Mouse (Mus musculus) neural tube, embryonic 14.5 days (tissue): ENCODE data around the gene Olfr862. TPM values are rescaled to one million over a fixed set of nuclear protein-coding genes. Genes with fewer than 3 reads are reported as not detected.

ENCODE experiments used
- ATAC-seq: fragments of 200-750 bp; cut with Nextera tagmentation; 2 replicates; pipeline ENCODE4 v1.8.0; 2017; ENCODE audit warnings: low read depth, mild to moderate bottlenecking, moderate TSS enrichment, moderate library complexity
- H3K27ac ChIP-seq: fragments of 300-500 bp; sonication (generic); 2 replicates; pipeline ENCODE4 v1.5.1; 2014; ENCODE audit warnings: low read depth, mild to moderate bottlenecking, control low read depth, low read length, moderate library complexity, mixed read lengths
- H3K27me3 ChIP-seq: fragments of 300-500 bp; sonication (generic); 2 replicates; pipeline ENCODE4 v1.6.1; 2014; ENCODE audit warnings: low read length; ENCODE audit not compliant: control insufficient read depth, insufficient read depth
- H3K36me3 ChIP-seq: fragments of 300-500 bp; sonication (generic); 2 replicates; pipeline ENCODE4 v1.6.1; 2014; ENCODE audit warnings: low read length, mixed read lengths; ENCODE audit not compliant: control insufficient read depth, insufficient read depth
- H3K4me1 ChIP-seq: fragments of 300-500 bp; sonication (generic); 2 replicates; pipeline ENCODE4 v1.6.1; 2014; ENCODE audit warnings: low read length; ENCODE audit not compliant: control insufficient read depth, insufficient read depth
- H3K4me2 ChIP-seq: fragments of 300-500 bp; sonication (generic); 2 replicates; pipeline ENCODE4 v1.6.1; 2014; ENCODE audit warnings: mild to moderate bottlenecking, low read depth, low read length, control low read depth
- H3K4me3 ChIP-seq: fragments of 300-500 bp; sonication (generic); 2 replicates; pipeline ENCODE4 v1.5.1; 2014; ENCODE audit warnings: low read depth, low read length, control low read depth, mixed read lengths
- H3K9ac ChIP-seq: fragments of 300-500 bp; sonication (generic); replicated peaks from 2 replicates; pipeline ENCODE4 v1.6.1; 2014; ENCODE audit warnings: low read depth, mild to moderate bottlenecking, control low read depth, low read length, mixed read lengths
- H3K9me3 ChIP-seq: fragments of 300-500 bp; sonication (generic); 2 replicates; pipeline ENCODE4 v1.6.1; 2016; ENCODE audit warnings: low read length; ENCODE audit not compliant: control insufficient read depth
- WGBS: fragments of 180-500 bp; shearing (Covaris S2); extraction: QIAGEN DNeasy Blood & Tissue Kit; methylation state at CpG from one replicate; pipeline ENCODE4 v1.1.7; 2014; 5-methylcytosine and 5-hydroxymethylcytosine counted together
- polyA plus RNA-seq: library from polyadenylated mRNA; unstranded; fragments of >200 nt; fragmentation: Nextera tagmentation; extraction: Ambion mirVana; gene quantifications from 2 replicates; pipeline ENCODE4 v1.2.1, GENCODE M21; 2014

Olfr862 gene
- polyA plus RNA-seq = not detected in 2 replicates

DNA sequence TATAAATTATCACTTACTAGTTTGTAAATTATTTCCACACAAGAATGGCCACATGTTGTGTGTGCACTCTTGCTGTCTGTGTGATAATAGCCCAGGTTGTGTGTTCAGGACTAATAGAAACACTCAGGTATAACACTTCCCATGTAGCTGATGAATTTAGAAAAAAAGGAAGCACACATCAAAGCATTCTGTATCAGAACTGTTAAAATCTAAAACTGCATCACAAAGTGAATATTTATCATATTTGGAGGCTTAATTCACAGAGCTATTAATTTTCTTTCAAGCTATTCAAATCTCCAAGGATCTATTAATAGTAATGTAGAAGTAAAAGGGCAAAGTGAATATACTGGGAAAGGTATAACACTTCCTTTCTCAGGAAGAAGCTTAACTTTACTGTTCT is at the start of gene Olfr862:
Gene Olfr862 (minus strand): TSS at position 101 of the 400 bp plus-strand sequence.
- H3K36me3 ChIP-seq = no peaks in the 10 kb centered on the region
- no peak within 1 kb of the TSS for H3K4me3 ChIP-seq
- no peak for ATAC-seq
- peaks cover 3% of the 10 kb centered on the region for H3K9me3 ChIP-seq
- no peak within 1 kb of the TSS for H3K9ac ChIP-seq
- no peak within 1 kb of the TSS for H3K27ac ChIP-seq
- no peaks in the 10 kb centered on the region for H3K27me3 ChIP-seq
- H3K4me1 ChIP-seq = no peaks in the 10 kb centered on the region
- H3K4me2 ChIP-seq = no peak within 1 kb of the TSS

DNA sequence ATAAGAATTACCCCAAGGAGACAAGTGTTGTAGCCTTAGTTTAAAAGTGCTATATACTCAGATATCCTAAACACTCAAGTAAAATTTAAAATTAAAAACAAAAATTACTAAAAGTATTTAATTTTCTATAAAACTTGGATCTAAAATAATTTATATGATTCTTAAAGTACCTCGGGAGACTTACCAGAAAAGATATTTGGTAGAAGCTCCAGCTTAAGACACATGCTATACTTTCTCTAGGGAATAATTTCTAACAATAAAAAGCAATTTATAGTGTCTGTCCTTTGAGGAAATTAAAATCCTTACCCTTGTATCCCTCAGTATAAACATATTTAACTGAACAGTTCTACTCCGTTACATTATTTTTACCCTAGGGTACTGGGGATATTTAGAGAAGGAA is 28.8 kb upstream of the Olfr862 start, which contains the start of gene Olfr77:
Gene Olfr77 (plus strand): TSS at position 301 of the 400 bp plus-strand sequence.
- H3K4me2 ChIP-seq = no peak within 1 kb of the TSS
- H3K9ac ChIP-seq = no peak within 1 kb of the TSS
- H3K27ac ChIP-seq = no peak within 1 kb of the TSS
- no peak for ATAC-seq
- WGBS = 94% methylated on average over 2 of the region's 2 CpGs
- H3K9me3 ChIP-seq = 0 out of 2 replicates have a peak, but pooled peaks cover 5% of the 10 kb centered on the region
- no peak within 1 kb of the TSS for H3K4me3 ChIP-seq
- no peaks in the 10 kb centered on the region for H3K4me1 ChIP-seq
- no peaks in the 10 kb centered on the region for H3K36me3 ChIP-seq
- no peaks in the 10 kb centered on the region for H3K27me3 ChIP-seq

GRCm38 (mm10) chr9:19911170-19911569 is 23.4 kb upstream of the Olfr862 start:
- no peak overlapping the region for H3K4me3 ChIP-seq
- no peak overlapping the region for H3K27ac ChIP-seq
- H3K4me2 ChIP-seq = no peak overlapping the region
- no peak overlapping the region for H3K9ac ChIP-seq
- no peaks in the 10 kb centered on the region for H3K4me1 ChIP-seq
- H3K27me3 ChIP-seq = no peaks in the 10 kb centered on the region
- no peak for ATAC-seq
- 56% methylated on average over 4 of the region's 4 CpGs for WGBS
- no peaks in the 10 kb centered on the region for H3K36me3 ChIP-seq
- H3K9me3 ChIP-seq = 0 out of 2 replicates have a peak, but pooled peaks cover 5% of the 10 kb centered on the region

GRCm38 (mm10) chr9:19849647-19850046 is 38.2 kb downstream of the Olfr862 start, which contains the start of gene Olfr860:
Gene Olfr860, minus strand, starts transcription at chr9:19849747.
- 81% methylated on average over 1 of the region's 1 CpGs for WGBS
- no peaks in the 10 kb centered on the region for H3K4me1 ChIP-seq
- H3K4me2 ChIP-seq = no peak within 1 kb of the TSS
- H3K27me3 ChIP-seq = no peaks in the 10 kb centered on the region
- H3K36me3 ChIP-seq = no peaks in the 10 kb centered on the region
- H3K4me3 ChIP-seq = no peak within 1 kb of the TSS
- ATAC-seq = no peak
- H3K9ac ChIP-seq = no peak within 1 kb of the TSS
- no peaks in the 10 kb centered on the region for H3K9me3 ChIP-seq
- no peak within 1 kb of the TSS for H3K27ac ChIP-seq

Other genes with a start within 250 kb of the Olfr862 start
- gene Olfr857, start 178.6 kb downstream of the Olfr862 start, polyA plus RNA-seq = not detected in 2 replicates
- not detected in 2 replicates for gene Olfr58, start 107.7 kb downstream of the Olfr862 start, polyA plus RNA-seq
- not detected in 2 replicates for gene Olfr859, start 83.1 kb downstream of the Olfr862 start, polyA plus RNA-seq
- gene Olfr860, start 38.3 kb downstream of the Olfr862 start, polyA plus RNA-seq = not detected in 2 replicates
- 0.15 and 0.20 TPM in 2 replicates for gene Olfr77, start 28.9 kb upstream of the Olfr862 start, polyA plus RNA-seq
- not detected in 2 replicates for gene Olfr866, start 140.0 kb upstream of the Olfr862 start, polyA plus RNA-seq
- gene Olfr867, start 169.6 kb upstream of the Olfr862 start, polyA plus RNA-seq = not detected in 2 replicates
- not detected in 2 replicates for gene Olfr868, start 210.6 kb upstream of the Olfr862 start, polyA plus RNA-seq
- gene Olfr869, start 241.0 kb upstream of the Olfr862 start, polyA plus RNA-seq = not detected in 2 replicates